Mouse (Mus musculus): Measurements from ENCODE around the gene Adgre4. TPM values are rescaled to one million over a fixed set of nuclear protein-coding genes. Genes with fewer than 3 reads are reported as not detected.

Gene Adgre4
- total and polyA plus RNA-seq, 3 experiments = 0.04 TPM; not detected in 2

DNA sequence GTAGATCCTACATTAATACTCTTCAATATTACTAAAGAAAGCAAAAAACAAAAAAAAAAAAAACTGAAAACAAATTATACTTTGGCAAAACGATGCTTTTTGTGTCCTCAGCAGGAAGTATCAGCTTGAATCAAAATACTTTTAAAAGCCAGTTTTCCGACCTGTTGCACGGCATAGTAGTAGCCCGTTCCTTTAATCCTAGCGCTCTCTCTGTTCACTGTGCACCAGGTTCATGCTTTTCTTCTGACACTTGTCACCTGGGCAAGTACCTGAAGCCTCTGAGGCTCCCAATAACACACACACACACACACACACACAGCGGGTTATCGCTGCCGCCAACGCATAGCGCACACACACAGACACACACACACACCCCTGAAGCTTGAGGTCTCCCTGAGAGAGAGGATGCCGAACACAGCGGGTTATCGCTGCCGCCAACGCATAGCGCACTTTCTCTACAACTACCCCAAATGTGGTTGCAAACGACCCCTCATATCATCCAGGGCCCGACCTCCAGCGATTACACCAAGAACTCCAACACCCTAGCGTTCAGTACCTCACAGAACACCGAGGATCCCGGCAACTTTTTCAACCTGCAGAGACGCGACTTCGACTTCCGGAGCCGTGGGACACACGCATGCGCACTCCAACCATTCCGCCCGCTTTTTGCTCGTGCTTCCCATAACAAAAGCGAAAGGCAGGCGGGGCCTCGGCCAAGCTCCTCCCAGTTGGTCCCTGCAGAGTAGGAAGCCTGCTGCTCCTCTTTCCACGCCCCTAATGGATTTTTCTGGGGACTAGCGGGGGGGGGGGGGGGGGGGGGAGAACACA is 37.6 kb upstream of the Adgre4 start, which contains the start of gene Pot1b:
Gene Pot1b, minus strand, starts transcription at position 645 of the 828 bp plus-strand sequence.
- Histone ChIP-seq H3K4me3 (ENCODE audit: control insufficient read depth in 1 of 2, insufficient read depth in 1 of 2, low read depth in 2 of 2, low read length in 2 of 2) (peak within 1 kb of the TSS; percentile 95 to 99), H3K79me2 (ENCODE audit: control insufficient read depth, insufficient read depth, low read length, poor library complexity) (peaks cover 3% of the 10 kb centered on the region; the same call in 1 of the 2 replicates), H3K27ac (ENCODE audit: control insufficient read depth, low read depth, low read length) (peak within 1 kb of the TSS; percentile 92), H3K36me3 (ENCODE audit: control insufficient read depth in 1 of 2, insufficient read depth in 2 of 2, low read length in 2 of 2) (peaks cover 0 to 2% of the 10 kb centered on the region in 2 experiments; a peak in 2 of 4 replicates), H3K4me1 (ENCODE audit: control insufficient read depth in 1 of 2, insufficient read depth in 2 of 2, low read length in 2 of 2) (peaks cover 0 to 4% of the 10 kb centered on the region in 2 experiments; a peak in 1 of 4 replicates), H3K9ac (ENCODE audit: control insufficient read depth, low read depth, low read length, poor library complexity, severe bottlenecking) (peak within 1 kb of the TSS; percentile 85), H3K27me3 (ENCODE audit: control insufficient read depth in 1 of 2, insufficient read depth in 2 of 2, low read length in 2 of 2) (no peaks in the 10 kb centered on the region), H3K9me3 (replicated peaks; ENCODE audit: insufficient read depth, low read length) (no peaks in the 10 kb centered on the region)
- 0 out of 4 replicates have a peak, but pooled peaks of 1 of the 2 experiments have one; percentile 27 for TF ChIP-seq EP300 (IDR thresholded peaks at IDR 0.05; ENCODE audit: low read depth in 1 of 2, low read length in 2 of 2)
- peak; percentile 44; the same call in 1 of the 2 replicates for TF ChIP-seq ZNF384 (IDR thresholded peaks at IDR 0.05; ENCODE audit: low read depth, low read length)
- TF ChIP-seq RCOR1 (IDR thresholded peaks at IDR 0.05; ENCODE audit: low read depth, low read length) = no peak
- peak; percentile 87 for TF ChIP-seq MXI1 (IDR thresholded peaks at IDR 0.05; ENCODE audit: low read depth, low read length)
- TF ChIP-seq UBTF (IDR thresholded peaks at IDR 0.05; ENCODE audit: borderline replicate concordance, insufficient read depth, low read depth, low read length) = no peak
- TF ChIP-seq CHD1 (IDR thresholded peaks at IDR 0.05; ENCODE audit: low read depth, low read length) = no peak
- no peak for TF ChIP-seq ZKSCAN1 (IDR thresholded peaks at IDR 0.05; ENCODE audit: low read depth, low read length)
- 0 out of 2 replicates have a peak, but pooled peaks have one; percentile 20 for TF ChIP-seq USF1 (IDR thresholded peaks at IDR 0.05; ENCODE audit: low read depth, low read length)
- no peak for TF ChIP-seq SMC3 (IDR thresholded peaks at IDR 0.05; ENCODE audit: low read depth, low read length)
- peak; percentile 21; the same call in 1 of the 2 replicates for TF ChIP-seq TCF12 (IDR thresholded peaks at IDR 0.05; ENCODE audit: low read depth, low read length)
- no peak; the same call in 1 of the 2 replicates for TF ChIP-seq MYC (IDR thresholded peaks at IDR 0.05; ENCODE audit: low read depth, low read length)
- TF ChIP-seq ELF1 (IDR thresholded peaks at IDR 0.05; ENCODE audit: low read depth, low read length) = peak; percentile 94
- no peak for TF ChIP-seq POLR2AphosphoS5 (IDR thresholded peaks at IDR 0.05; ENCODE audit: borderline replicate concordance, low read depth, low read length)
- peak; percentile 91 for TF ChIP-seq NRF1 (IDR thresholded peaks at IDR 0.05; ENCODE audit: insufficient read depth, low read depth, low read length, poor library complexity, severe bottlenecking)
- TF ChIP-seq ZMIZ1 (IDR thresholded peaks at IDR 0.05; ENCODE audit: low read depth, low read length) = peak; percentile 64
- 0 out of 2 replicates have a peak, but pooled peaks have one; percentile 8 for TF ChIP-seq TAL1 (IDR thresholded peaks at IDR 0.05; ENCODE audit: low read length)
- TF ChIP-seq CHD2 (IDR thresholded peaks at IDR 0.05; ENCODE audit: low read length) = no peak
- TF ChIP-seq TBP (IDR thresholded peaks at IDR 0.05; ENCODE audit: low read depth, low read length) = peak; percentile 69
- TF ChIP-seq POLR2A (IDR thresholded peaks at IDR 0.05; ENCODE audit: control insufficient read depth in 1 of 2, insufficient read depth in 1 of 2, low read depth in 1 of 2, low read length in 2 of 2, poor library complexity in 1 of 2) = peak in 1 of 2 experiments; percentile 81; a peak in 2 of 4 replicates
- TF ChIP-seq RAD21 (IDR thresholded peaks at IDR 0.05; ENCODE audit: low read depth, low read length) = no peak
- peak; percentile 84 for TF ChIP-seq SIN3A (IDR thresholded peaks at IDR 0.05; ENCODE audit: low read length)
- no peak; the same call in 1 of the 2 replicates for TF ChIP-seq MAX (IDR thresholded peaks at IDR 0.05; ENCODE audit: low read length)
- TF ChIP-seq GATA1 (IDR thresholded peaks at IDR 0.05; ENCODE audit: low read depth, low read length) = peak; percentile 62; the same call in 1 of the 2 replicates
- TF ChIP-seq NELFE (IDR thresholded peaks at IDR 0.05; ENCODE audit: low read depth, low read length) = peak; percentile 78
- TF ChIP-seq POLR2AphosphoS2 (IDR thresholded peaks at IDR 0.05; ENCODE audit: low read length) = peak; percentile 55; the same call in 1 of the 2 replicates
- no peak; the same call in 1 of the 2 replicates for TF ChIP-seq KAT2A (conservative IDR thresholded peaks at IDR 0.05; ENCODE audit: low read depth, low read length)
- TF ChIP-seq HCFC1 (IDR thresholded peaks at IDR 0.05; ENCODE audit: low read depth, low read length) = peak; percentile 82
- TF ChIP-seq MAZ (IDR thresholded peaks at IDR 0.05; ENCODE audit: low read depth, low read length) = 0 out of 2 replicates have a peak, but pooled peaks have one; percentile 58
- peak; percentile 46; the same call in 1 of the 2 replicates for TF ChIP-seq BHLHE40 (IDR thresholded peaks at IDR 0.05; ENCODE audit: borderline replicate concordance, low read depth, low read length)
- TF ChIP-seq E2F4 (IDR thresholded peaks at IDR 0.05; ENCODE audit: borderline replicate concordance, low read depth, low read length) = peak; percentile 37; the same call in 1 of the 2 replicates
- peak; percentile 55; the same call in 1 of the 2 replicates for TF ChIP-seq ETS1 (IDR thresholded peaks at IDR 0.05; ENCODE audit: low read depth, low read length)
- no peak for TF ChIP-seq MYB (IDR thresholded peaks at IDR 0.05; ENCODE audit: low read depth, low read length)
- peak; percentile 98 for DNase-seq (ENCODE audit: low read depth, low spot score)
